Mouse (Mus musculus): ENCODE data around the gene Limch1. TPM values are rescaled to one million over a fixed set of nuclear protein-coding genes. Genes with fewer than 3 reads are reported as not detected.

Gene Limch1
- polyA plus RNA-seq, 1 experiment from 2014 or later = 12.7 TPM

DNA sequence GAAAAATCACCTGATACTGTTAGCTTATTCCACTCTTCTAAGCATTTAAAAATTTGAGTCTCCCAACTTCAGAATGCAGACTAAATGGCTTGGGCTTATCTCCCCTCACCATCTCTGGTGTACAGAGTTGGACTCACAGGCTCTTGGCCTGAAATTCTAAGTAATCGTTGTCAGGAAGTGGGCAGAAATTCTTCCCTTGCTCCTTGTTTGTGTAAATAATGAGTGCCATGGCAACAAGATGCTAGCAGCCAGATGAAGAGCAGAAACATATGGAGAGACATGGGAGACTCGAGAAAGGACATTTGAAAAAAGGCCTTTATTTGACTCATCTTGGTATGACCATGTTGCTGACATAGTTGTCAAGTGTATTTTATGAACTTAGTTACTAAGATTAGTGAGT, 164.3 kb downstream of the Limch1 start:
- WGBS = 39% methylated on average over 2 of the region's 2 CpGs
- no peaks in the 10 kb centered on the region for H3K4me1 ChIP-seq (ENCODE audit: control insufficient read depth, insufficient read depth, low read length)
- no peak for ATAC-seq (ENCODE audit: insufficient number of reproducible peaks, insufficient read depth, low FRiP score, low read depth)

DNA sequence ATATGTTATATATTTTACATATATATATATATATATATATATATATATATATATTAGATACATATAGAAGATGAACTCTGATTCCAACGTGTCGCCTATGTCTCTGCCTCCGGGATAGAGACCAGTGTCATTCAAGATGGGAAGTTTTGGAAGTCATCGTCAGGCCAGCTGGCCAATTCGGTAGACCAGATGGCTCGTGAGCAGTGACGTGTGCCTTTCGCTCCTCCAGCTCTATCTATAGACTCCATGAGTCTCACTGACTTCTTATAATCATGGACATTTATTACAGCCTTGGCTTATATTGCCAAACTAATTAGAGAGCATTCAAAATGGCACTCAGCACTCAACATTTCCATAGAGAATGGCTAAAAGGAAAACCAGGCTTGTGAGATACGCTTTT, 165.0 kb downstream of the Limch1 start:
- H3K27me3 ChIP-seq (ENCODE audit: control insufficient read depth, insufficient read depth, low read length) = no peaks in the 10 kb centered on the region
- 91% methylated on average over 9 of the region's 9 CpGs for WGBS
- H3K9ac ChIP-seq (replicated peaks; ENCODE audit: low read depth, low read length) = no peak overlapping the region
- H3K9me3 ChIP-seq (ENCODE audit: control insufficient read depth, low read depth, low read length) = no peaks in the 10 kb centered on the region
- no peak overlapping the region for H3K4me3 ChIP-seq (ENCODE audit: low read depth, low read length)
- no peak overlapping the region for H3K4me2 ChIP-seq (replicated peaks; ENCODE audit: low read depth, low read length)
- no peaks in the 10 kb centered on the region for H3K4me1 ChIP-seq (ENCODE audit: control insufficient read depth, insufficient read depth, low read length)
- no peak for ATAC-seq (ENCODE audit: insufficient number of reproducible peaks, insufficient read depth, low FRiP score, low read depth)
- H3K27ac ChIP-seq (ENCODE audit: low read length) = no peak overlapping the region
- H3K36me3 ChIP-seq (ENCODE audit: control insufficient read depth, insufficient read depth, low read length) = no peaks in the 10 kb centered on the region

More for the DNA sequence above, 164.3 kb downstream of the Limch1 start:
- no peaks in the 10 kb centered on the region for H3K9me3 ChIP-seq (ENCODE audit: control insufficient read depth, low read depth, low read length)
- H3K4me3 ChIP-seq (ENCODE audit: low read depth, low read length) = no peak overlapping the region
- no peaks in the 10 kb centered on the region for H3K27me3 ChIP-seq (ENCODE audit: control insufficient read depth, insufficient read depth, low read length)
- no peak overlapping the region for H3K9ac ChIP-seq (replicated peaks; ENCODE audit: low read depth, low read length)
- H3K4me2 ChIP-seq (replicated peaks; ENCODE audit: low read depth, low read length) = no peak overlapping the region
- no peaks in the 10 kb centered on the region for H3K36me3 ChIP-seq (ENCODE audit: control insufficient read depth, insufficient read depth, low read length)
- H3K27ac ChIP-seq (ENCODE audit: low read length) = no peak overlapping the region

DNA sequence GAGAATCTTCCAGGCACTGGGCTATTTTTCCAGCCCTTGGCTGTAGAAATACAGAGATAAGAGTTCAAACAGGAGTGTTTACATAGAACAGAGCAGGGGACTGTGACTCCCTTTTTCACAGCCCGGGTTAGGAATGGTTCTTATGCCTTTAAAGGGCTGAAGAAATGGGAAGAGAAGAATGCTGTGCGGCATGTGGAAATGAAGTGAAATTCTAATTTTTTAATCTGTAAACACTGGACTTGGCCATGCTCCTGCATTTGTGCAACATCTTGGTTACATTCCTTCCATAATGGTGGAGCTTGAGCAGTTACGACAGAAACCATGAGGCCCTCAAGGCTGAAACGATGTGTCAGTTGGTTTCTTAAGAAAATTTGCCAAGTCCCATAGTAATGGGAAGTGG, 165.4 kb downstream of the Limch1 start:
- H3K27ac ChIP-seq (ENCODE audit: low read length) = no peak overlapping the region
- H3K4me1 ChIP-seq (ENCODE audit: control insufficient read depth, insufficient read depth, low read length) = no peaks in the 10 kb centered on the region
- no peak overlapping the region for H3K4me3 ChIP-seq (ENCODE audit: low read depth, low read length)
- no peaks in the 10 kb centered on the region for H3K36me3 ChIP-seq (ENCODE audit: control insufficient read depth, insufficient read depth, low read length)
- WGBS = 83% methylated on average over 4 of the region's 4 CpGs
- H3K4me2 ChIP-seq (replicated peaks; ENCODE audit: low read depth, low read length) = no peak overlapping the region
- H3K9me3 ChIP-seq (ENCODE audit: control insufficient read depth, low read depth, low read length) = no peaks in the 10 kb centered on the region
- H3K9ac ChIP-seq (replicated peaks; ENCODE audit: low read depth, low read length) = no peak overlapping the region
- no peaks in the 10 kb centered on the region for H3K27me3 ChIP-seq (ENCODE audit: control insufficient read depth, insufficient read depth, low read length)
- ATAC-seq (ENCODE audit: insufficient number of reproducible peaks, insufficient read depth, low FRiP score, low read depth) = no peak

DNA sequence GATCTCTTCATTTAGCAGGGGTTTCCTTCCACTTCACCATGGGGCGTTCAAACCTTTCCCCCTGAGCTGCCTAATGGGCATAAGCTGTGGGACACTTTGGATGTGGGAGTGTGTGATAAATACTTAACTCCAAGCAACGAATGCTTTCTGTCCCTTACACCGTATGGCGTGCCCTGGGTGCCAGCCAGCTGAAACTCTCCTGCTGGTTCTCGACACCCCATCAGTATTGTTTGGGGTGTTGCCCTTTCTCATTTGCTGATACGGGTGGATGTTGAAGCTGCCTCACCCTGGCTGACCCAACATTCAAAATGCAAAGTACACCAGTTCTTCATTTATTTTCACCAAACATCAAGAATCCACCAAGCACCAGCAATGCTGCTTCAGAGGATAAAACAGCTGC, 168.2 kb downstream of the Limch1 start:
- no peak overlapping the region for H3K4me3 ChIP-seq (ENCODE audit: low read depth, low read length)
- H3K4me1 ChIP-seq (ENCODE audit: control insufficient read depth, insufficient read depth, low read length) = no peaks in the 10 kb centered on the region
- 72% methylated on average over 6 of the region's 6 CpGs for WGBS
- no peak overlapping the region for H3K27ac ChIP-seq (ENCODE audit: low read length)
- ATAC-seq (ENCODE audit: insufficient number of reproducible peaks, insufficient read depth, low FRiP score, low read depth) = no peak
- H3K9me3 ChIP-seq (ENCODE audit: control insufficient read depth, low read depth, low read length) = no peaks in the 10 kb centered on the region
- H3K9ac ChIP-seq (replicated peaks; ENCODE audit: low read depth, low read length) = no peak overlapping the region
- H3K4me2 ChIP-seq (replicated peaks; ENCODE audit: low read depth, low read length) = no peak overlapping the region
- no peaks in the 10 kb centered on the region for H3K36me3 ChIP-seq (ENCODE audit: control insufficient read depth, insufficient read depth, low read length)
- no peaks in the 10 kb centered on the region for H3K27me3 ChIP-seq (ENCODE audit: control insufficient read depth, insufficient read depth, low read length)

DNA sequence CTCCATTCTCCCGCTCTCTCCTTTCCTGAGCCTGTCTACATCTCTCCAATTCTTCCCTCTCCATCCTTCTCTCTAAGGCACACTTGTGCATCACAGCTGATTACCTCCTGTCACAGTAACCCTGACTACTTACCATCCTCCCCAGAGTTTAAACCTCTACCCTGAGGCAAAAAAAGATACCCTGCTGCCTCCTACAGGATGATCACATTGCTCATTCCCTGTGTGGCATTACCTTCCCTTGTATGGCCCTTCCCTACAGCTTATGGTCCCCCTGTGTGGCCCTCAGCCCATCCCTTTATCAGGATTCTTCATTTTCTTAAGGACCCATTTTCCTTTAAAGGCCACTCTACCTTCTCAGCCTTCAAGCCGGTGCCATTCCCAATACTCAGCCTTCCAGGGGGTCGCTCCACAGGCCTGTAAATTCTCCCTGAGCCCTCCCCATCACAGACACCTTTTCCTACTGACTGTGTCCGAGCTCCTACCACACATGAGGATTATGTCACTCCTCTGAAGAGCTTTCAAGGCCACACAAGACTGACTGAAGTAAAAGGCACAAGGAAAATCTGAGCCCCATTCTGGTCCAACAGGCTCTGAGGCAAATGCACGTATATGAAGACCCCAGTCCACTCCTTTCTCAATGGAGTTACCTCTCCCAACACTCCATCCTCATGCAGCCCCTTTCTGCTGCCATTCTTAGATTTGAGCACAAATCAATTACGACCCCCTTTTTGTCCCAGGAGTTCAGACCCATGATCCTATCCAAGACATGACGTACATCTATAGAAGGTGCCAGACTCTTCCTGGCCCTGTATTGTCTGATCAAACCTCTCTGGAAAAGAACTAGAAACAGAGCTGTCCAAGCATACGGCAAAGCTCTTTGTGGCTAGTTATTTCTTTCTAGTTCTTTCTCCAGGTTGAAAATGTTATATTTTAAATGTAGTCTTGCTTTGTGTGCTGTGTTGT, 172.0 kb downstream of the Limch1 start:
- H3K4me3 ChIP-seq (ENCODE audit: low read depth, low read length) = no peak overlapping the region
- H3K9ac ChIP-seq (replicated peaks; ENCODE audit: low read depth, low read length) = no peak overlapping the region
- ATAC-seq (ENCODE audit: insufficient number of reproducible peaks, insufficient read depth, low FRiP score, low read depth) = no peak
- H3K27me3 ChIP-seq (ENCODE audit: control insufficient read depth, insufficient read depth, low read length) = no peaks in the 10 kb centered on the region
- H3K36me3 ChIP-seq (ENCODE audit: control insufficient read depth, insufficient read depth, low read length) = no peaks in the 10 kb centered on the region
- no peak overlapping the region for H3K4me2 ChIP-seq (replicated peaks; ENCODE audit: low read depth, low read length)
- 89% methylated on average over 8 of the region's 8 CpGs for WGBS
- no peaks in the 10 kb centered on the region for H3K4me1 ChIP-seq (ENCODE audit: control insufficient read depth, insufficient read depth, low read length)
- H3K9me3 ChIP-seq (ENCODE audit: control insufficient read depth, low read depth, low read length) = no peaks in the 10 kb centered on the region
- H3K27ac ChIP-seq (ENCODE audit: low read length) = no peak overlapping the region

DNA sequence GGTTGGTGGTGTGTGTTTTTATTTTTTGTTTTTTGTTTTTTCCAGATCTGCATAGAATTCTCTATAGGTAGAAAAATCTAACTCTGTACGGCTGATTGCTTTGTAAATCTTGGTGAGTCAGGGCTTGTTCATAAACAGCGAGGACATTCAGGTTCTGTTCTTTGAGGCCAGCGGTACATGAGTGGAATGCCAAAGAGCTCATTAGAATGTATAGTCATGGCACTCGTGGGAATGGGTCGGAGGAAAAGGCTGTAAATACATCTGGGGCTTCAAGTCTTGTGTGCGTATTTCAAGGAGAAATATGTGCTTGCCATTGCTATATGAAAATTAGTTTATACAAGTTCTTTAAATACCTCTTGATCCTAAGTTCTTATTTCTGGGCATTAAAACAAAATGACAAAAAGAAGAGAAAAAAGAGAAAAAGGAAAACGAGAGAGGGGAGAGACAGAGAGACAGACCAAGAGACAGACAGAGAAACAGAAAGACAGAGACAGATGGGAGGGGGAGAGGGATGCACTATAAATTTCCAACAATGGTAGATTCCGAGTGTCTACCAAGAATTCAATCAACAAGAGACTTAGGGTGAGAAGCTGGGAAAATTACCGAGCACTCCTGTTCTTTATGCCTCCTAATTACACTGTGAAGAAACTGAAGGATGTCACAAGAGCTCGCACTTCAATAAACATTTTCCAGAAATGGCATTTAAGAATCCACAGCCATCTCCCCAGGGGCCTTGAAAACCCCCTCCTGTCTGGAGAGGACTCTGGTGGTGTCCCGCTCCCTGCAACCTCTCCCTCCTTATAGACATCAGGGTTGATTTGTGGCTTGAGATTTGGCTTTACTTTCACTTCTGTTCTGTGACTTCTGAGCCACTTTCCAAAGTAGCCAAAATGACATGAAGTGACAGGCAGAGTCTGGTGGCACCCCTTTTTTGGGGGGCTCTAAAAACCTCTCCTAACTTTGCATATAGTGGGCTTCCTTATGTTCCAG, 173.0 kb downstream of the Limch1 start:
- ATAC-seq (ENCODE audit: insufficient number of reproducible peaks, insufficient read depth, low FRiP score, low read depth) = no peak
- 53% methylated on average over 11 of the region's 11 CpGs for WGBS
- no peaks in the 10 kb centered on the region for H3K27me3 ChIP-seq (ENCODE audit: control insufficient read depth, insufficient read depth, low read length)
- H3K4me1 ChIP-seq (ENCODE audit: control insufficient read depth, insufficient read depth, low read length) = no peaks in the 10 kb centered on the region
- no peak overlapping the region for H3K4me3 ChIP-seq (ENCODE audit: low read depth, low read length)
- no peaks in the 10 kb centered on the region for H3K9me3 ChIP-seq (ENCODE audit: control insufficient read depth, low read depth, low read length)
- no peaks in the 10 kb centered on the region for H3K36me3 ChIP-seq (ENCODE audit: control insufficient read depth, insufficient read depth, low read length)
- no peak overlapping the region for H3K27ac ChIP-seq (ENCODE audit: low read length)
- no peak overlapping the region for H3K4me2 ChIP-seq (replicated peaks; ENCODE audit: low read depth, low read length)
- no peak overlapping the region for H3K9ac ChIP-seq (replicated peaks; ENCODE audit: low read depth, low read length)

DNA sequence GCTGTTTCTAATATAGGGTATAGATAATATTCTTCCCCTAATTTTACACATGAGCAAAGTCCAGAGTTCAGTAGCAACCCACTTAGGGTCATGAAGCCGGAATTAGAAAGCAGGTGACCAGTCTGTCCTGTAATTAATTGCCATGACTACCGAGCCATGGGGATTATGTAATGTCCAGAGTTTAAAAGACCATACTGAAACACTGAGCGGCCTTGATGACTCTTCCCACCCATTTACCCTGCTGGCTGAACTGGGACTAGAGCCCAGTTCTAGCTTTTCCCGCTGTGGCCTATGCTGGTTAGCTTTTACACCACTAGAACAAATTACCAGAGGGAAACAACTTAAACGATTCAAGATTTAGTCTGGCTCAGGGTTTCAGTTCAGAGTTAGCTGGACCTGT, 177.0 kb downstream of the Limch1 start:
- Histone ChIP-seq H3K27ac (ENCODE audit: low read length) (no peak overlapping the region), H3K4me1 (ENCODE audit: control insufficient read depth, insufficient read depth, low read length) (no peaks in the 10 kb centered on the region), H3K4me2 (replicated peaks; ENCODE audit: low read depth, low read length) (no peak overlapping the region), H3K36me3 (ENCODE audit: control insufficient read depth, insufficient read depth, low read length) (no peaks in the 10 kb centered on the region), H3K9me3 (ENCODE audit: control insufficient read depth, low read depth, low read length) (no peaks in the 10 kb centered on the region), H3K4me3 (ENCODE audit: low read depth, low read length) (no peak overlapping the region), H3K27me3 (ENCODE audit: control insufficient read depth, insufficient read depth, low read length) (no peaks in the 10 kb centered on the region), H3K9ac (replicated peaks; ENCODE audit: low read depth, low read length) (no peak overlapping the region)
- 69% methylated on average over 5 of the region's 5 CpGs for WGBS
- no peak for ATAC-seq (ENCODE audit: insufficient number of reproducible peaks, insufficient read depth, low FRiP score, low read depth)

DNA sequence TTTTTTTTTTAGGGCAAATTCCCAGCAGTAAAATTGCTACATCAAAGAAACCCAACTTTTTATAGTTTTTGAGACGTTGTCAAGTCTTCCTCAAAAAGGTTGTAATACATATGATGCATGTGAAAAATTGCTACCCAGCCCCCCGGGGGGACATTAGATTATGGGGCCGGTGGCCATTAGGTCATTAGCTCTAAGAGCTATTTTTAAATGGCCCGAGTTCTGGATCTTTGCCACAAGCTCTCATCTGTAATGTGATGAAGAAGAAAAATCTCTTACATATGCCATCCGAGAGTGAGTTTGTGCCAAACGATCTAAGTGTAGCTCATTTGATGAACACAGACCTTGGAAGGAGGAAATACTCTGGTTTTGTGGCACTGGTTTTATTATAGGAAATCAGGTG, 183.7 kb downstream of the Limch1 start:
- no peak overlapping the region for H3K4me3 ChIP-seq (ENCODE audit: low read depth, low read length)
- H3K4me2 ChIP-seq (replicated peaks; ENCODE audit: low read depth, low read length) = no peak overlapping the region
- ATAC-seq (ENCODE audit: insufficient number of reproducible peaks, insufficient read depth, low FRiP score, low read depth) = no peak
- H3K27ac ChIP-seq (ENCODE audit: low read length) = no peak overlapping the region
- no peaks in the 10 kb centered on the region for H3K9me3 ChIP-seq (ENCODE audit: control insufficient read depth, low read depth, low read length)
- no peaks in the 10 kb centered on the region for H3K36me3 ChIP-seq (ENCODE audit: control insufficient read depth, insufficient read depth, low read length)
- WGBS = 50% methylated on average over 6 of the region's 6 CpGs
- no peaks in the 10 kb centered on the region for H3K4me1 ChIP-seq (ENCODE audit: control insufficient read depth, insufficient read depth, low read length)
- H3K9ac ChIP-seq (replicated peaks; ENCODE audit: low read depth, low read length) = no peak overlapping the region
- H3K27me3 ChIP-seq (ENCODE audit: control insufficient read depth, insufficient read depth, low read length) = no peaks in the 10 kb centered on the region

Data from stomach, embryonic 14.5 days (tissue).